In genomic region chr17:4735185-4735584, GRCm38 (mm10) we compare ENCODE assay signal across 12 mouse cellular contexts.
DNase-seq lines count a peak whose midpoint lies in the region; ATAC-seq and TF ChIP-seq lines count a peak whose summit lies in the region.
"Had no signal": no experiment of that assay in that cellular context is flagged by ENCODE, and none has a peak within 500 bp of the region (broad histone marks: within the 10 kb centered on the region; RNA-seq: fewer than 3 reads in every experiment).

No protein-coding gene starts in this region.

- peak overlapping the region; percentile 78 for H3K27ac ChIP-seq in lung, embryonic 14.5 days (ENCODE audit: low read depth)
- no peak overlapping the region; the same call in 1 of the 2 replicates for H3K27ac ChIP-seq in stomach, postnatal 0 days (replicated peaks)
- H3K27ac ChIP-seq: hindbrain, embryonic 14.5 days had no signal

- peak; percentile 25 to 27 for DNase-seq in spleen, postnatal 36 days (ENCODE audit: low spot score in 2 of 2)
- DNase-seq in spleen, adult 12 weeks (ENCODE audit: low spot score), result no peak
- DNase-seq in kidney, adult 11 months, result peak; percentile 24
- DNase-seq in lung, embryonic 14.5 days, result peak; percentile 84
- no peak for DNase-seq in stomach, postnatal 0 days (ENCODE audit: low spot score)
- DNase-seq in layer of hippocampus, adult 8-10 months (ENCODE audit: low spot score in 2 of 2), result no peak
- DNase-seq in left cerebral cortex, postnatal 14 days (ENCODE audit: low spot score in 2 of 2), result no peak
- DNase-seq in cerebellum, adult 18-20 months, result no peak
- DNase-seq: cerebellum, adult 9-11 months; midbrain, embryonic 14.5 days had no signal

- no peak for TF ChIP-seq CTCF in lung, embryonic 14.5 days (IDR thresholded peaks at IDR 0.05; ENCODE audit: low read depth)
- no peak for TF ChIP-seq CTCF in stomach, postnatal 0 days (IDR thresholded peaks at IDR 0.05; ENCODE audit: low read depth)

- intact Hi-C loops in left cerebral cortex, postnatal 14 days (cut with DNase I), result no loop called here

- 30% methylated on average over 1 of the region's 1 CpGs for WGBS in lung, embryonic 14.5 days
- WGBS in stomach, postnatal 0 days, result 55% methylated on average over 1 of the region's 1 CpGs

- H3K9me3 ChIP-seq in lung, embryonic 14.5 days (ENCODE audit: low read depth, low read length), result no peaks in the 10 kb centered on the region
- H3K9me3 ChIP-seq in stomach, postnatal 0 days (ENCODE audit: control insufficient read depth, low read length), result no peaks in the 10 kb centered on the region

- no peak overlapping the region for H3K9ac ChIP-seq in lung, embryonic 14.5 days
- H3K9ac ChIP-seq in stomach, postnatal 0 days (ENCODE audit: low read length), result no peak overlapping the region
- H3K9ac ChIP-seq: hindbrain, embryonic 14.5 days had no signal

- H3K36me3 ChIP-seq in lung, embryonic 14.5 days (ENCODE audit: insufficient read depth), result no peaks in the 10 kb centered on the region
- H3K36me3 ChIP-seq in stomach, postnatal 0 days (ENCODE audit: control insufficient read depth, insufficient read depth, low read length), result no peaks in the 10 kb centered on the region

- TF ChIP-seq EP300 in stomach, postnatal 0 days (optimal IDR thresholded peaks at IDR 0.05), result no peak

- H3K4me3 ChIP-seq in lung, embryonic 14.5 days (ENCODE audit: low read depth, low read length), result no peak overlapping the region
- H3K4me3 ChIP-seq in stomach, postnatal 0 days (ENCODE audit: low read depth, low read length), result no peak overlapping the region

- no peak overlapping the region for H3K4me2 ChIP-seq in lung, embryonic 14.5 days
- no peak overlapping the region for H3K4me2 ChIP-seq in stomach, postnatal 0 days (replicated peaks; ENCODE audit: low read depth)
- H3K4me2 ChIP-seq: hindbrain, embryonic 14.5 days had no signal

- no peaks in the 10 kb centered on the region for H3K27me3 ChIP-seq in lung, embryonic 14.5 days (ENCODE audit: insufficient read depth, low read length)
- no peaks in the 10 kb centered on the region for H3K27me3 ChIP-seq in stomach, postnatal 0 days (ENCODE audit: control insufficient read depth, insufficient read depth, low read length)

- peaks cover 8% of the 10 kb centered on the region; the same call in 1 of the 2 replicates for H3K4me1 ChIP-seq in lung, embryonic 14.5 days (ENCODE audit: insufficient read depth)
- H3K4me1 ChIP-seq in stomach, postnatal 0 days (replicated peaks; ENCODE audit: control insufficient read depth, insufficient read depth), result no peaks in the 10 kb centered on the region

- ATAC-seq in lung, embryonic 14.5 days (ENCODE audit: insufficient read depth), result peak; percentile 74
- peak; percentile 54; the same call in 1 of the 2 replicates for ATAC-seq in stomach, postnatal 0 days (ENCODE audit: low FRiP score, low TSS enrichment)
- ATAC-seq: activated CD4-positive, CD25-positive, alpha-beta regulatory T cell, adult 4 months had no signal

Comparison
In these comparisons a context has a peak if more than half of its experiments do, and no peak if none do; other contexts are left out.
1. DNase-seq: peak in spleen, postnatal 36 days (2 of 2), kidney, adult 11 months (single experiment) and lung, embryonic 14.5 days (single experiment); none in spleen, adult 12 weeks (single experiment), stomach, postnatal 0 days (single experiment), layer of hippocampus, adult 8-10 months (0 of 2), left cerebral cortex, postnatal 14 days (0 of 2) and cerebellum, adult 18-20 months (0 of 2).